14 mouse cellular contexts compared by ENCODE assay signal in the genomic region with DNA sequence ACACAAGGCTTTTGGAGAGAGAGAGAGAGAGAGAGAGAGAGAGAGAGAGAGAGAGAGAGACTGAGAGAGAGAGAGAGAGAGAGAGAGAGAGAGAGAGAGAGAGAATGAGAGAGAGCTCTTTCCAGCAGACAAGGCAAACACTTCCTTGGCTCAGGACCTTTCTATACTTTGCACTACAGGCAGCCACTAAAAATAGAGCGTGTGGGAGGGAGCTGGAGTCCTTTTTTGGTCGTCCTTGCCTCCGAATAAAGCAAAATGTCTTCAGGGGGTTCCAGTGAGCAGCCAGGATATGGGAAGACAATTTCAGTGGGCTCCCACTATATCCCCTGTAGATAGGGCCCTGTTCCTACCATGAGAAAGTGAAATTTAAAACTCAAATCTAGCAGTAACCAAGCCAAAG. TPM values are rescaled to one million over a fixed set of nuclear protein-coding genes. Genes with fewer than 3 reads are reported as not detected.
DNase-seq lines count a peak whose midpoint lies in the region; ATAC-seq and TF ChIP-seq lines count a peak whose summit lies in the region.
"Had no signal": no experiment of that assay in that cellular context is flagged by ENCODE, and none has a peak within 500 bp of the region (broad histone marks: within the 10 kb centered on the region; RNA-seq: fewer than 3 reads in every experiment).

No protein-coding gene starts in this region.

- peaks cover 2% of the 10 kb centered on the region; the same call in 1 of the 2 replicates for H3K36me3 ChIP-seq in heart, adult 2 months (ENCODE audit: control insufficient read depth, insufficient read depth, low read length)
- H3K36me3 ChIP-seq in lung, embryonic 14.5 days (ENCODE audit: insufficient read depth) = no peaks in the 10 kb centered on the region
- no peaks in the 10 kb centered on the region for H3K36me3 ChIP-seq in stomach, embryonic 15.5 days
- H3K36me3 ChIP-seq in intestine, postnatal 0 days (ENCODE audit: control insufficient read depth, insufficient read depth) = no peaks in the 10 kb centered on the region
- H3K36me3 ChIP-seq: G1E; intestine, embryonic 15.5 days had no signal

- H3K79me2 ChIP-seq in heart, adult 2 months (replicated peaks; ENCODE audit: control insufficient read depth, insufficient read depth, low read length) = no peaks in the 10 kb centered on the region

- peak overlapping the region; percentile 63 for H3K27ac ChIP-seq in heart, adult 2 months
- peak overlapping the region; percentile 7; the same call in 1 of the 2 replicates for H3K27ac ChIP-seq in lung, embryonic 14.5 days (ENCODE audit: low read depth)
- peak overlapping the region; percentile 28; the same call in 1 of the 2 replicates for H3K27ac ChIP-seq in stomach, embryonic 15.5 days
- H3K27ac ChIP-seq in intestine, postnatal 0 days (ENCODE audit: low read depth, low read length) = no peak overlapping the region
- H3K27ac ChIP-seq: intestine, embryonic 15.5 days had no signal

- H3K9ac ChIP-seq in heart, adult 2 months (ENCODE audit: low read depth, low read length) = no peak overlapping the region
- no peak overlapping the region for H3K9ac ChIP-seq in lung, embryonic 14.5 days
- no peak overlapping the region for H3K9ac ChIP-seq in stomach, embryonic 15.5 days
- no peak overlapping the region for H3K9ac ChIP-seq in intestine, postnatal 0 days (ENCODE audit: low read depth, low read length)
- H3K9ac ChIP-seq: intestine, embryonic 15.5 days had no signal

- no peaks in the 10 kb centered on the region for H3K27me3 ChIP-seq in heart, adult 2 months (ENCODE audit: control insufficient read depth, insufficient read depth, low read length)
- H3K27me3 ChIP-seq in lung, embryonic 14.5 days (ENCODE audit: insufficient read depth, low read length) = no peaks in the 10 kb centered on the region
- H3K27me3 ChIP-seq in stomach, embryonic 15.5 days (replicated peaks) = no peaks in the 10 kb centered on the region
- H3K27me3 ChIP-seq in intestine, postnatal 0 days (replicated peaks; ENCODE audit: control insufficient read depth, insufficient read depth, low read length) = no peaks in the 10 kb centered on the region
- H3K27me3 ChIP-seq: intestine, embryonic 15.5 days had no signal

- no peaks in the 10 kb centered on the region for H3K9me3 ChIP-seq in lung, embryonic 14.5 days (ENCODE audit: low read depth, low read length)
- no peaks in the 10 kb centered on the region for H3K9me3 ChIP-seq in stomach, embryonic 15.5 days
- H3K9me3 ChIP-seq in intestine, postnatal 0 days (ENCODE audit: control insufficient read depth) = no peaks in the 10 kb centered on the region
- H3K9me3 ChIP-seq: intestine, embryonic 15.5 days had no signal

- peaks cover 12% of the 10 kb centered on the region for H3K4me1 ChIP-seq in heart, adult 2 months (ENCODE audit: control insufficient read depth, insufficient read depth, low read length)
- H3K4me1 ChIP-seq in lung, embryonic 14.5 days (ENCODE audit: insufficient read depth) = no peaks in the 10 kb centered on the region
- H3K4me1 ChIP-seq in lung, adult 2 months (ENCODE audit: control insufficient read depth, insufficient read depth, low read length) = peaks cover 12% of the 10 kb centered on the region; the same call in 1 of the 2 replicates
- H3K4me1 ChIP-seq in stomach, embryonic 15.5 days = no peaks in the 10 kb centered on the region
- no peaks in the 10 kb centered on the region for H3K4me1 ChIP-seq in intestine, postnatal 0 days (replicated peaks; ENCODE audit: control insufficient read depth, insufficient read depth, low read length)
- H3K4me1 ChIP-seq: intestine, embryonic 15.5 days had no signal

- no peak for ATAC-seq in lung, embryonic 14.5 days (ENCODE audit: insufficient read depth)
- no peak for ATAC-seq in stomach, embryonic 15.5 days (ENCODE audit: insufficient read depth, low FRiP score, low read depth)
- ATAC-seq in intestine, postnatal 0 days = no peak
- ATAC-seq: forebrain, embryonic 16.5 days; intestine, embryonic 15.5 days had no signal

- TF ChIP-seq CTCF in heart, adult 2 months (IDR thresholded peaks at IDR 0.05) = no peak
- no peak for TF ChIP-seq CTCF in lung, embryonic 14.5 days (IDR thresholded peaks at IDR 0.05; ENCODE audit: low read depth)
- TF ChIP-seq CTCF in lung, adult 2 months (IDR thresholded peaks at IDR 0.05; ENCODE audit: insufficient read depth, low read length) = no peak
- TF ChIP-seq CTCF in intestine, postnatal 0 days (IDR thresholded peaks at IDR 0.05; ENCODE audit: low read depth) = no peak

- no peak for TF ChIP-seq POLR2A in heart, adult 2 months (IDR thresholded peaks at IDR 0.05; ENCODE audit: insufficient read depth, low read depth, low read length)
- no peak for TF ChIP-seq POLR2A in lung, adult 2 months (IDR thresholded peaks at IDR 0.05; ENCODE audit: borderline replicate concordance, extremely low read depth, low read depth, low read length)

- no peak for TF ChIP-seq EP300 in heart, adult 2 months (IDR thresholded peaks at IDR 0.05; ENCODE audit: insufficient read depth, low read depth, low read length)

- no peak overlapping the region for H3K4me3 ChIP-seq in heart, adult 2 months
- no peak overlapping the region for H3K4me3 ChIP-seq in lung, embryonic 14.5 days (ENCODE audit: low read depth, low read length)
- H3K4me3 ChIP-seq in lung, adult 2 months (replicated peaks; ENCODE audit: extremely low read depth, low read depth, low read length) = no peak overlapping the region
- no peak overlapping the region for H3K4me3 ChIP-seq in stomach, embryonic 15.5 days (replicated peaks)
- no peak overlapping the region for H3K4me3 ChIP-seq in intestine, postnatal 0 days (ENCODE audit: low read depth, low read length)
- H3K4me3 ChIP-seq: intestine, embryonic 15.5 days had no signal

- intact Hi-C loops in heart, adult 2 months (cut with DNase I) = no loop called here
- intact Hi-C loops in heart, postnatal 10 days (cut with DNase I) = no loop called here

- DNase-seq in heart, adult 2 months = no peak
- DNase-seq in heart, adult 9 months (ENCODE audit: low spot score in 2 of 2) = no peak
- DNase-seq in lung, embryonic 14.5 days = peak; percentile 45
- DNase-seq in lung, adult 2 months = no peak
- DNase-seq in heart, postnatal 10 days = peak; percentile 41 to 49
- no peak for DNase-seq in spleen, adult 12 weeks (ENCODE audit: low spot score)
- DNase-seq: B cell, adult 2 months; liver; thymus, postnatal 14 days had no signal

- no peak overlapping the region for H3K4me2 ChIP-seq in lung, embryonic 14.5 days
- H3K4me2 ChIP-seq in stomach, embryonic 15.5 days = no peak overlapping the region
- H3K4me2 ChIP-seq in intestine, postnatal 0 days (replicated peaks; ENCODE audit: low read depth) = no peak overlapping the region
- H3K4me2 ChIP-seq: intestine, embryonic 15.5 days had no signal

- WGBS in heart, adult 2 months = 2% methylated on average over 3 of the region's 3 CpGs
- WGBS in lung, embryonic 14.5 days = 11% methylated on average over 3 of the region's 3 CpGs
- 41% methylated on average over 3 of the region's 3 CpGs for WGBS in lung, adult 2 months
- WGBS in stomach, embryonic 15.5 days = 23% methylated on average over 3 of the region's 3 CpGs
- 39% methylated on average over 3 of the region's 3 CpGs for WGBS in intestine, postnatal 0 days

RNA-seq across cellular contexts. Expression of a gene that starts 33.6 kb away (rescaled TPM):
- 10 to 100 TPM; 29.9 to 33.0 TPM for total RNA-seq in heart, adult 2 months (2021)
- polyA plus RNA-seq in heart, adult 2 months (2012; rRNA removed) = 11.4 and 21.2 TPM in 2 replicates
- polyA plus RNA-seq in lung, embryonic 14.5 days (2014; fragmentation: Nextera tagmentation; extraction: Ambion mirVana) = 21.5 and 22.9 TPM in 2 replicates
- 43.3 and 56.6 TPM in 2 replicates for polyA plus RNA-seq in lung, adult 2 months (2012; rRNA removed)
- 10 to 100 TPM; 45.8 to 48.2 TPM for total RNA-seq in heart, postnatal 10 days (2021)
- polyA plus RNA-seq in stomach, embryonic 15.5 days (2015; fragmentation: Nextera tagmentation; extraction: Ambion mirVana) = 10.4 and 10.9 TPM in 2 replicates
- polyA plus RNA-seq in intestine, postnatal 0 days (2015; fragmentation: Nextera tagmentation; extraction: Ambion mirVana) = 3.6 and 3.7 TPM in 2 replicates
- polyA plus RNA-seq: G1E had no signal

Comparison
In these comparisons a context has a peak if more than half of its experiments do, and no peak if none do; other contexts are left out.
1. DNase-seq: peak in lung, embryonic 14.5 days (single experiment) and heart, postnatal 10 days (2 of 2); none in heart, adult 2 months (0 of 2), heart, adult 9 months (0 of 2), lung, adult 2 months (single experiment) and spleen, adult 12 weeks (single experiment).